Comparison of ENCODE assay signal across 10 mouse cellular contexts in genomic region chr8:116373063-116373462, GRCm38 (mm10).
A peak's percentile ranks its signal among the peaks of the same experiment; 100 is the strongest.
DNase-seq lines count a peak whose midpoint lies in the region; ATAC-seq and TF ChIP-seq lines count a peak whose summit lies in the region.
"Had no signal": no experiment of that assay in that cellular context is flagged by ENCODE, and none has a peak within 500 bp of the region (broad histone marks: within the 10 kb centered on the region; RNA-seq: fewer than 3 reads in every experiment).

No protein-coding gene starts in this region.

- no peak overlapping the region for H3K9ac ChIP-seq in forebrain, postnatal 0 days
- no peak overlapping the region for H3K9ac ChIP-seq in midbrain, embryonic 11.5 days (ENCODE audit: low read length)
- no peak overlapping the region for H3K9ac ChIP-seq in midbrain, embryonic 16.5 days (ENCODE audit: low read depth, low read length)
- H3K9ac ChIP-seq: hindbrain, embryonic 15.5 days had no signal

- H3K27me3 ChIP-seq in forebrain, postnatal 0 days (ENCODE audit: insufficient read depth, low read length), result no peaks in the 10 kb centered on the region
- peaks cover 5% of the 10 kb centered on the region for H3K27me3 ChIP-seq in forebrain, embryonic 10.5 days (ENCODE audit: poor library complexity, severe bottlenecking)
- H3K27me3 ChIP-seq in midbrain, embryonic 11.5 days (ENCODE audit: control insufficient read depth, insufficient read depth, low read length), result no peaks in the 10 kb centered on the region
- H3K27me3 ChIP-seq in midbrain, embryonic 16.5 days (ENCODE audit: control insufficient read depth, insufficient read depth, low read depth, low read length), result no peaks in the 10 kb centered on the region

- H3K4me2 ChIP-seq in forebrain, postnatal 0 days (ENCODE audit: low read depth), result no peak overlapping the region
- no peak overlapping the region for H3K4me2 ChIP-seq in midbrain, embryonic 11.5 days
- H3K4me2 ChIP-seq in midbrain, embryonic 16.5 days (ENCODE audit: low read length), result no peak overlapping the region
- H3K4me2 ChIP-seq: hindbrain, embryonic 15.5 days had no signal

- H3K9me3 ChIP-seq in forebrain, postnatal 0 days (ENCODE audit: low read length), result no peaks in the 10 kb centered on the region
- no peaks in the 10 kb centered on the region for H3K9me3 ChIP-seq in forebrain, embryonic 10.5 days
- no peaks in the 10 kb centered on the region for H3K9me3 ChIP-seq in midbrain, embryonic 11.5 days (ENCODE audit: control insufficient read depth, low read length)
- no peaks in the 10 kb centered on the region for H3K9me3 ChIP-seq in midbrain, embryonic 16.5 days (replicated peaks; ENCODE audit: control insufficient read depth, low read length, poor library complexity, severe bottlenecking)
- H3K9me3 ChIP-seq: hindbrain, embryonic 15.5 days had no signal

- WGBS in forebrain, postnatal 0 days, result 68% methylated on average over 4 of the region's 4 CpGs
- 85% methylated on average over 4 of the region's 4 CpGs for whole genome bisulfite sequencing in forebrain, embryonic 10.5 days
- WGBS in midbrain, embryonic 11.5 days, result 85% methylated on average over 4 of the region's 4 CpGs
- WGBS in midbrain, embryonic 16.5 days, result 82% methylated on average over 4 of the region's 4 CpGs

- no peak overlapping the region for H3K4me3 ChIP-seq in forebrain, postnatal 0 days (ENCODE audit: low read depth, low read length)
- H3K4me3 ChIP-seq in forebrain, embryonic 10.5 days, result no peak overlapping the region
- no peak overlapping the region for H3K4me3 ChIP-seq in midbrain, embryonic 11.5 days (ENCODE audit: low read depth, low read length)
- H3K4me3 ChIP-seq in midbrain, embryonic 16.5 days (ENCODE audit: low read depth, low read length), result no peak overlapping the region
- peak overlapping the region; percentile 21; the same call in 1 of the 2 replicates for H3K4me3 ChIP-seq in brown adipose tissue, adult 24 weeks (ENCODE audit: insufficient read depth, low read depth, low read length)
- H3K4me3 ChIP-seq: erythroblast, embryonic 14.5 days; hindbrain, embryonic 15.5 days had no signal

- no peak overlapping the region for H3K27ac ChIP-seq in forebrain, postnatal 0 days (ENCODE audit: low read depth, low read length)
- H3K27ac ChIP-seq in forebrain, embryonic 10.5 days, result no peak overlapping the region
- no peak overlapping the region for H3K27ac ChIP-seq in midbrain, embryonic 11.5 days (ENCODE audit: low read depth, low read length)
- H3K27ac ChIP-seq in midbrain, embryonic 16.5 days (ENCODE audit: low read length), result no peak overlapping the region
- no peak overlapping the region for H3K27ac ChIP-seq in brown adipose tissue, adult 24 weeks (replicated peaks; ENCODE audit: low read depth, low read length)
- H3K27ac ChIP-seq: hindbrain, embryonic 15.5 days had no signal

- H3K4me1 ChIP-seq in forebrain, postnatal 0 days (ENCODE audit: insufficient read depth), result no peaks in the 10 kb centered on the region
- H3K4me1 ChIP-seq in forebrain, embryonic 10.5 days, result peaks cover 39% of the 10 kb centered on the region
- peaks cover 3% of the 10 kb centered on the region for H3K4me1 ChIP-seq in midbrain, embryonic 11.5 days (ENCODE audit: control insufficient read depth, insufficient read depth, low read length)
- no peaks in the 10 kb centered on the region for H3K4me1 ChIP-seq in midbrain, embryonic 16.5 days (ENCODE audit: control insufficient read depth, insufficient read depth, low read length)
- no peaks in the 10 kb centered on the region for H3K4me1 ChIP-seq in brown adipose tissue, adult 24 weeks (ENCODE audit: control insufficient read depth, insufficient read depth, insufficient read length, low read length)
- H3K4me1 ChIP-seq: hindbrain, embryonic 15.5 days had no signal

- no peak for ATAC-seq in forebrain, postnatal 0 days
- no peak for ATAC-seq in midbrain, embryonic 11.5 days (ENCODE audit: low FRiP score)
- no peak for ATAC-seq in midbrain, embryonic 16.5 days
- 0 out of 2 replicates have a peak, but pooled peaks have one; percentile 43 for ATAC-seq in megakaryocyte, adult 5-6 weeks (ENCODE audit: poor library complexity, severe bottlenecking)

- TF ChIP-seq CTCF in forebrain, postnatal 0 days (IDR thresholded peaks at IDR 0.05; ENCODE audit: low read depth), result peak; percentile 44

- H3K36me3 ChIP-seq in forebrain, postnatal 0 days (ENCODE audit: insufficient read depth), result no peaks in the 10 kb centered on the region
- no peaks in the 10 kb centered on the region for H3K36me3 ChIP-seq in forebrain, embryonic 10.5 days (replicated peaks)
- H3K36me3 ChIP-seq in midbrain, embryonic 11.5 days (ENCODE audit: control insufficient read depth, insufficient read depth, low read length), result no peaks in the 10 kb centered on the region
- H3K36me3 ChIP-seq in midbrain, embryonic 16.5 days (ENCODE audit: control insufficient read depth, insufficient read depth, low read length), result no peaks in the 10 kb centered on the region
- H3K36me3 ChIP-seq: hindbrain, embryonic 15.5 days had no signal

- no peak for DNase-seq in forebrain, postnatal 0 days
- DNase-seq in forebrain, embryonic 10.5 days (ENCODE audit: extremely low spot score, low spot score), result no peak
- DNase-seq in midbrain, embryonic 11.5 days (ENCODE audit: low spot score, missing footprints), result peak; percentile 72
- DNase-seq in B cell, adult 2 months, result no peak
- no peak for DNase-seq in right cerebral cortex, postnatal 14 days
